Mouse (Mus musculus): ENCODE measurements around the gene Ccl27b.
"Not testable (repeated sequence)": the region's sequence is repeated elsewhere in the genome, so short reads cannot be mapped to it uniquely, and the experiment has no call there.

The Ccl27b gene

DNA sequence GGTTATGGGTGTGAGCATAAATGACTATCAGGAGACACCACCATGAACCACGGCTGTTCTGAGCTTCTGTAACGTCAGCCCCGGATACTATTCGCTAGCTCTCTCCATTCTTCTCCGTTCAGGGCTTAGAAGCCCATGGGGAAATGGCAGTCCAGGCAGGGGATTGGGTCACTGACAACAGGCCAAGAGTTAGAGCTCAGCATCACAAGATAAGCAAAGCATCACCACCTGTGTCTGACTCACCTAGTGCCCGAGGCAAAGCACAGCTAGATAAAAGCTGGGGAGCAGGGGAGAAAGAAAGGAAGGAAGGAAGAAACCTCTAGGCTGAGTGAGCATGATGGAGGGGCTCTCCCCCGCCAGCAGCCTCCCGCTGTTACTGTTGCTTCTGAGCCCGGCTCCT is at the start of gene Ccl27b:
Gene Ccl27b, plus strand, starts transcription at position 301 of the 400 bp plus-strand sequence.
- DNase-seq = not testable (repeated sequence)

DNA sequence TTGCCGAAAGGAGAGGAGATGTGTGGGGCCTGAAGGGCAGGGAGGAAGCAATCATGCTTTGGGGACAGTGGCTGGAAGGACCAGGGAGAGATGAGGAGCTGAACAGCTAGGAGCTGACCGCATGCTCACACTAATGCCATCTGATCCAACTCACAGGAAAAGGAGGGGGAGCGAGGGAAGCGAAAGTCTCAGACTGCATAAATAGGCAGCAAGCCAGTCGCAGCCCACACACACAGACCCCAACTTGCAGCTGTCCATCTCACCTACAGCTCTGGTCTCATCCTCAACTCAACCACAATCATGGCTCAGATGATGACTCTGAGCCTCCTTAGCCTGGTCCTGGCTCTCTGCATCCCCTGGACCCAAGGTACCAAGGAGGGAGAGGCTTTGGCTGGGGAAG is 43.2 kb upstream of the Ccl27b start, which contains the start of gene Gm10591:
Gene Gm10591, plus strand, starts transcription at position 301 of the 400 bp plus-strand sequence.
- not testable (repeated sequence) for DNase-seq

DNA sequence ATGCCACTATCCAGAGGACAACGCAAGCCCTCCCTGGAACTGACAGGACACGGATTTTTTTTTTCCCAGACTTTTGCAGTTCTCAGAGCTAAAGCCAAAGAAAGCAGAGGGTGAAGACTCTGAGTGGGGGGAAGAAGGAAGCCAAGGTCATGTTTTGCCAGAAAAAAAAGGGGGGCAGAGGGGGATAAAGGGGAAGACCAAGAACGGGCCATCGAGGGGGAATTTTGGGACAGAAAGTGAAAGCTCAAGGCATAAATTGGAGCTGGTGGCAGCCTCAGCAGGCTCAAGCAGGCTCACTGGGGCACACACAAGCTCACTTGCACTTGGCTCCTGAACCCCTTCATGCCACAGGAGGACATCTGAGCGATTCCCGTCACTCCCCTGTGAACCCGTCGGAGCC is 25.6 kb upstream of the Ccl27b start, which contains the start of gene Gm2564:
Gene Gm2564, plus strand, starts transcription at position 301 of the 400 bp plus-strand sequence.
- not testable (repeated sequence) for DNase-seq

DNA sequence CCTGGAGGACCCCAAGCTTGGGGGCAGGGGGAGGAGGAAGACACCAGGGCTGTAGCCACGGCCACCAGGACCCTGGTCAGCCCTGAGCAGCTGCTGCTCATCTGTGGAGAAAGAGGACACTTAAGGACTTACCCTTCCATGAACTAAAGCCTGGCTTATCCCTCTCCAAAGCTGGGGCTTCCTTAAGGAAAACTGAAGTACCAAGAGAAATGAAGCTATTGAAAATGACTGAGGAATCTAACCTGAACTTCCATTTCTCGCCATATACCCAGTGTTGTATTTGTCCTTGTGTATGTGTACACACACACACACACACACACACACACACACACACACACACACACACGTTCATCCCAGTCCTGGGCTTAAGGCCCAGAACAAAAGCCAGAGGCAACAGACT is 6.7 kb downstream of the Ccl27b start, which contains the start of gene Il11ra2:
Gene Il11ra2, minus strand, starts transcription at position 101 of the 400 bp plus-strand sequence.
- not testable (repeated sequence) for DNase-seq

DNA sequence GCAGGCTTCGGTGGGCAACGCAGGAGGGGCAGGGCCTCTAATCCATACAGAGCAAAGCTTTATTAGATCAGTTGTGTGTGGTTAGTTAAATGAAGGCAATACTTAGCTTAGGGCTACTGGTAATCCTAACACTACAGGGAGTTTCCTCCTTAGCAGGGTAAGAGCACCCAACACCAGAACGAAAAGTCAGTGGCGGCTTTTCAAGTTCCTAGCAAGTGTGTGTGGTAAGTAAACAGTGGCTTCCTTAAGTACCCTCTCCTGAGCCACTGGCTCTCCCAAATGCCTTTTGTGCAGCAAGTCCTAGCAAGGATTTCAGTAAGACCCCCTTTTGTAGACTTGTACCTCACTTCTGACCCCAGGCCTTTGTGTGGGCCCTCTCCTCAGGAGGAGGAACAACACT is 20.4 kb downstream of the Ccl27b start:
- not testable (repeated sequence) for DNase-seq

DNA sequence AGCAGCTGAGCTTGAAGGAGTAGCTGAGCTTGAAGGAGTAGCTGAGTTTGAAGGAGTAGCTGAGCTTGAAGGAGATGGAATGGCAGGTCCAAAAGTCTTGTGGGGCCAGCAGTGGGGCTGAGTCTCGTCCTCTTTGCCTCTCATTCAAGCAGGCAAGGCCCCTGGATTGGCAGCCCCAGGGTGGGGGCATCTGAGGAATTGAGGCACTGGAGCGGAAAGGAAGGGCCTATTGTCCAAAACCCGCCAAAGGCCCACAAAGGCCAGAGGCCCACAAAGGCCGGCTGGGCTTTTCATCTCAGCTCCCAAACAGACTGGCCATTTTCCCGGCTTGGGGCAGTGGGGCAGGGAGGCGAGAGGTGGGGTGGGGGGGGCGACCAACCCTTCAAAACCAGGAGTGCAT is 24.3 kb downstream of the Ccl27b start:
- DNase-seq = not testable (repeated sequence)

DNA sequence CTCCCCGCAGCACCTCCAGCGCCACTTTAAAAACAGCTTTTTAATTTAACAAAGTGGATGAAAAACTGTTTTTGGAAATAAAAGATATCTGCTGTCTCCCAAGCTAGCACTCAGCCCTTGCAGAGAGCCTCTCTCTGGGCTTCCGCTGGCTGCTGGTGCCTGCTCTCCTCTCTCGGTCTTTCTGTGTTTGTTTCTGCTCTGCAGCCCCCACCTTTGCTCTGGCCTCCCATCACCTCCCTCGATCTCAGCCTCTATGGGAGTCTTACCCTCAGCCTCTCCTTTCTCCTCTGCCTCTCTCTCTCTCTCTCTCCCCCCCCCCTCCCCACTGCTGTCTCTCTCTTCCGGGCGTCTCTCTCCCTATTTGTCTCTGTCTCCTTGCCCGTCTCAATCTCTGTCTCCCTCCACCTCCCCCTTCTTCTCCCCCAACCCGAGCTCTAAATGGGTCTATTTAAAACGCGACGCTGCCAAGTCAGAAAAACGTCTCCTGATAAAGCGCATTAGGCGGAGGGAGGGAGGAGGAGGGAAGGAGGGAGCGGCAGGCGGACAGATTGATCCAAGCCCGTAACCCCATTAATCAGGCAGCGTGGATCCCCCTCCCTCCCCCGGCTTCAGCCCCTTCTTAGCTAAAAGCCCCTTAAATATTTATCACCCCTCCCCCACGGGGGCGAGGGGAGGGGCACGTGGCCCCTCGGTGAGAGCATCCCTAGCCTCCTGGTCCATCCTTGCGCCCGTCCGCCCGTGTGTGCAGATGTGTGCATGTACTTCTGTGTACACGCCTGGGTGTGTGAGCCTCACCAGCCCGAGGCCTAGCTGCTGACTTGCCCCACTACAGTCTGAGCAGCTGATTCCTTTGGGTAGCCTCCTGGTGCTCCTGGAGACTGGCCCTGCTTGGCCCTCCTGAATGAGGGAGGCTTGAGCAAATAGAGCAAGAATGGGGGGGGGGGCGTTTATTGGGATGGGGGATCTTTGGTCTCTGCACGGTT is 25.6 kb downstream of the Ccl27b start:
- DNase-seq = not testable (repeated sequence)

DNA sequence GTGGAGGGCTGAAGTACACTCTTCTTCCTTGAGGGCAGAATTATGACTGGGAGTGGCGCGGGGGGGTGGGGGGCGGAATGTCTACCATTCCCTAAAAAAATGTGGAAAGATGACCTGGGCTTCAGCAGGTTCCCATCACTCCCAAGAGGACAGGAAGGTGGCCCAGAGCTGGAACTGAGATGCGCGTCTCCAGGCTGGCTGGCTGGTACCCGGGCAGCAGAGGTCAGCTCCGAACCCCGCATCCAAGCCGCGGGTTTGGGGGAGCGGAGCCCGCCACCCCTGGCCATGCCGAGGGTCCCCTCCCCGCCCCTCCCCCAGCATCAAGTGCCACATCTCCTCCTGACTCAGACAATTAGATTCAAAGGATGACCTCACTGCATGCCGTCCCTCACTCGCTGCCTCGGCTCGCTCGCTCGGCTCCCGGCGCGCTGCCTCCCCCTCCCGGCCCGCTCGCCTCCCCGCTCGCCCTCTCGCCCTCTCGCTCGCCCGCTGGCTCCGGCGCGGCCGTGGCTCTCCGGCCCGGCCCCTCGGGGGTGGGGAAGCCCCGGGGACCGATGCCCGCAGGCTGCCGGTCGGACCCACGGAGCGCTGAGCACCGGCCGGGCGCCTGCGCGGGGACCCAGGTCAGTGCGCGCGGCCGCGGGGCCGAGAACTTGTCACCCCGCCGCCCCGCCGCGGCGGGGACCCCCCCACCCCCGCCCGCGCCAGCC is 26.6 kb downstream of the Ccl27b start:
- DNase-seq = not testable (repeated sequence)

DNA sequence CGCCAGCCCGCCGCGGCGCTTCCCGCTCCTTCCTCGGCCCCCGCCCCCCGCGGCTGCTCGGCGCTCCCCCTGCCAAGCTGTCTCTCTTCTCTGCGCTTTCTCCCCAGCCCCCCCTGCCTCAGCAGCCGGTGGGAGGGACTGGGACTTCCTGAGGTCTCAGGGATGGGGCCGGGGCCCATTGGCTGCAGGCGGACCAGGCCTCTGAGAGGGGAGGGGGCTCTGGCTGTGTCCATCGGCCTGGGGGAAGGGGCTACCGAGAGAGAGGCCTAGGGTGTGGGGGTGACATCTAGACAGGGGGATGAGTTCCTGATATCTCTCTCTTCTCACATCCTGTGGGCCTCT is 27.1 kb downstream of the Ccl27b start:
- DNase-seq = not testable (repeated sequence)

Measured in cerebellum, adult 9-11 months (tissue).